Mouse (Mus musculus): ENCODE data around the gene Rptor. TPM values are rescaled to one million over a fixed set of nuclear protein-coding genes. Genes with fewer than 3 reads are reported as not detected.
A peak's percentile ranks its signal among the peaks of the same experiment; 100 is the strongest.

Gene Rptor
- total and polyA plus RNA-seq, 3 experiments, result 33.9 to 34.9 TPM; not detected in 1

GRCm38 (mm10) chr11:119657534-119657933, 54.8 kb downstream of the Rptor start (continued):
- TF ChIP-seq POLR2AphosphoS2 (IDR thresholded peaks at IDR 0.05; ENCODE audit: low read length) (no peak), CTCF (IDR thresholded peaks at IDR 0.05 in 2 of 3, conservative IDR thresholded peaks at IDR 0.05 in 1 of 3; ENCODE audit: control insufficient read depth in 1 of 3, insufficient read depth in 1 of 3, low read depth in 2 of 3, low read length in 3 of 3, poor library complexity in 1 of 3, severe bottlenecking in 1 of 3) (no peak), SMC3 (IDR thresholded peaks at IDR 0.05; ENCODE audit: low read depth, low read length) (no peak), ZC3H11A (IDR thresholded peaks at IDR 0.05; ENCODE audit: low read depth, low read length) (no peak), TBP (IDR thresholded peaks at IDR 0.05; ENCODE audit: low read depth, low read length) (no peak), MYC (IDR thresholded peaks at IDR 0.05; ENCODE audit: low read depth, low read length) (peak; percentile 71; the same call in 1 of the 2 replicates), JUND (IDR thresholded peaks at IDR 0.05; ENCODE audit: low read depth, low read length) (0 out of 2 replicates have a peak, but pooled peaks have one; percentile 58), MXI1 (IDR thresholded peaks at IDR 0.05; ENCODE audit: low read depth, low read length) (no peak; the same call in 1 of the 2 replicates), USF1 (IDR thresholded peaks at IDR 0.05; ENCODE audit: low read depth, low read length) (no peak), USF2 (IDR thresholded peaks at IDR 0.05; ENCODE audit: borderline replicate concordance in 1 of 2, insufficient read depth in 1 of 2, low read depth in 1 of 2, low read length in 2 of 2) (no peak), NRF1 (IDR thresholded peaks at IDR 0.05; ENCODE audit: insufficient read depth, low read depth, low read length, poor library complexity, severe bottlenecking) (no peak), HCFC1 (IDR thresholded peaks at IDR 0.05; ENCODE audit: low read depth, low read length) (no peak)

GRCm38 (mm10) chr11:119659296-119659695, 56.6 kb downstream of the Rptor start:
- Histone ChIP-seq H3K27ac (ENCODE audit: control insufficient read depth, low read depth, low read length) (no peak overlapping the region), H3K4me1 (ENCODE audit: control insufficient read depth in 1 of 2, insufficient read depth in 2 of 2, low read length in 2 of 2) (peaks cover 45 to 55% of the 10 kb centered on the region in 2 experiments), H3K79me2 (ENCODE audit: control insufficient read depth, insufficient read depth, low read length, poor library complexity) (peaks cover 49% of the 10 kb centered on the region), H3K4me3 (ENCODE audit: control insufficient read depth in 1 of 2, insufficient read depth in 1 of 2, low read depth in 2 of 2, low read length in 2 of 2) (no peak overlapping the region), H3K9ac (ENCODE audit: control insufficient read depth, low read depth, low read length, poor library complexity, severe bottlenecking) (no peak overlapping the region), H3K9me3 (replicated peaks; ENCODE audit: insufficient read depth, low read length) (no peaks in the 10 kb centered on the region), H3K36me3 (ENCODE audit: control insufficient read depth in 1 of 2, insufficient read depth in 2 of 2, low read length in 2 of 2) (peaks cover 3 to 50% of the 10 kb centered on the region in 2 experiments), H3K27me3 (ENCODE audit: control insufficient read depth in 1 of 2, insufficient read depth in 2 of 2, low read length in 2 of 2) (no peaks in the 10 kb centered on the region)
- peak; percentile 33 for DNase-seq (ENCODE audit: low read depth, low spot score)
- TF ChIP-seq E2F4 (IDR thresholded peaks at IDR 0.05; ENCODE audit: borderline replicate concordance, low read depth, low read length), result no peak
- TF ChIP-seq CHD2 (IDR thresholded peaks at IDR 0.05; ENCODE audit: low read length), result no peak
- TF ChIP-seq MYB (IDR thresholded peaks at IDR 0.05; ENCODE audit: low read depth, low read length), result no peak
- TF ChIP-seq POLR2A (IDR thresholded peaks at IDR 0.05; ENCODE audit: control insufficient read depth in 1 of 2, insufficient read depth in 1 of 2, low read depth in 1 of 2, low read length in 2 of 2, poor library complexity in 1 of 2), result no peak
- no peak for TF ChIP-seq BHLHE40 (IDR thresholded peaks at IDR 0.05; ENCODE audit: borderline replicate concordance, low read depth, low read length)
- TF ChIP-seq TBP (IDR thresholded peaks at IDR 0.05; ENCODE audit: low read depth, low read length), result no peak
- TF ChIP-seq EP300 (IDR thresholded peaks at IDR 0.05; ENCODE audit: low read depth in 1 of 2, low read length in 2 of 2), result no peak
- TF ChIP-seq MYC (IDR thresholded peaks at IDR 0.05; ENCODE audit: low read depth, low read length), result no peak
- TF ChIP-seq ZMIZ1 (IDR thresholded peaks at IDR 0.05; ENCODE audit: low read depth, low read length), result no peak
- TF ChIP-seq TCF12 (IDR thresholded peaks at IDR 0.05; ENCODE audit: low read depth, low read length), result no peak
- no peak for TF ChIP-seq UBTF (IDR thresholded peaks at IDR 0.05; ENCODE audit: borderline replicate concordance, insufficient read depth, low read depth, low read length)
- TF ChIP-seq SMC3 (IDR thresholded peaks at IDR 0.05; ENCODE audit: low read depth, low read length), result no peak
- no peak for TF ChIP-seq ETS1 (IDR thresholded peaks at IDR 0.05; ENCODE audit: low read depth, low read length)
- no peak for TF ChIP-seq HCFC1 (IDR thresholded peaks at IDR 0.05; ENCODE audit: low read depth, low read length)
- TF ChIP-seq ZNF384 (IDR thresholded peaks at IDR 0.05; ENCODE audit: low read depth, low read length), result no peak
- TF ChIP-seq CHD1 (IDR thresholded peaks at IDR 0.05; ENCODE audit: low read depth, low read length), result no peak

Measured in MEL (cell line).